Mouse (Mus musculus) ovary, adult 2 months (tissue): ENCODE measurements around the gene Toe1. TPM values are rescaled to one million over a fixed set of nuclear protein-coding genes. Genes with fewer than 3 reads are reported as not detected.

Experiments
- polyA plus RNA-seq: library from polyadenylated mRNA; depleted of rRNA; stranded (reverse); fragments of >200 nt; gene quantifications from 2 replicates; pipeline ENCODE4 v1.2.3, GENCODE M21; 2012; rRNA removed

Toe1 gene
- 35.7 and 36.6 TPM in 2 replicates for polyA plus RNA-seq

DNA sequence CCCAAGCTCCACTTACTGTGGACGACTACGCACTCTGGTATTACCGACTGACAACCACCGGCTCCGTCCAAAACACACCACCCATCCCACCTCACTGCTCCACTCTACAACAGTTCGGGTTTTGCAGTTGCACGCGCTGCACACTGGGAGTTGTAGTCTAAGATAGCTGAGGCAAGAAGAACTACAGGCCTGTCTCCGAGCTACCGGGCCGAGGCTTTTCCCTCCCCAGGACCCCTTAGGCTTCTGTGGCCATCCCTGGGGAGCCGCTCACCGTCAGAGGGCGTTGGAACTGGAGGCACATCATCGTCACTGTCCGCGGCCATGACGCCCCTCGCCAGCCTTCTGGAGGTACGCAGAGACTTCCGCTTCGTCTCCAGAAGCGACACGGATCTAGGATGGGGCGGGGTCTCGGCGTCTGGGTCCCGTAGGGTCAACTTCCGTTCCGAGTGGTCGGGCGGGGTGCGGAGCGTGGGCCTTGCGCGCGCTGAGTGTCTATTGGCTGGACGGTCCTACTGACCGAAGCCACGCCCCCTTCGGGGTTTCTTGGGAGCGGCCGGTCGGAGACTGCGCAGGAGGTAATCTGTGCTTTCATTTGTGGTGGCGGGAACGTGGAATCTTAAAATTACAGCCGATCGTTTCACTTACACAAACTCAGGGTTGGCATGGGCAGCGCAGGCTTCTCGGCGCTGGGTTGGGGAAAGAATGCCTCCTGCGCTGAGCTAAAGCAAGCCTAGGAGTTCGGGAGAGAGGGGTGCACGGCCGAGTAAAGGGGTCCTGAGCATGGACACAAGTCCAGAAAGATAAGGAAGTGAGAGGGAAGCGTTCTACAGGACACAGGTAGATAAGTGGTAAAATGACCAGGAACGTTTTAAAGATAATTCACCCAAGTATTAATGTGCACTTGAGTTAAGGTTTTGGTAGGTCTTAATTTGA is at the start of gene Toe1, which contains the start of gene Mutyh:
Gene Toe1 (minus strand): TSS at position 444 of the 933 bp plus-strand sequence.
Gene Mutyh (plus strand): TSS at position 527 of the 933 bp plus-strand sequence.

DNA sequence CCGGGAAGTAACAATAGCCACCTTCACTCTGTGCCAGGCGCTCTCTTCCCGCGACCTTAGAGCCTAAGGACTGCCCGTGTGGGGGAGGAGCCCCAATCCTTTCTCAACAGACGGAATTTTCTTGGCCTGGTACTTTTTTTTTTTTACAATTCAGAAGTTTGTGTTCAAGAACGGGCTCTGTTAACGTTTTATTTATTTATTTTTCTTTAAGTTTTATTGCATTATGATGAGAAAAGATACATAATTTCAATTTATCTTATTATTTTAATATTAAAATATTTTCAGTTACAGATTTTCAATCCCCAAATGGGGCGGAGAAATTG is 14.2 kb upstream of the Toe1 start, which contains the start of gene Hpdl:
Gene Hpdl (minus strand): TSS at position 14 of the 323 bp plus-strand sequence.

Other genes with a start within 250 kb of the Toe1 start
- gene Gpbp1l1, start 250.0 kb downstream of the Toe1 start, polyA plus RNA-seq = 18.0 and 32.4 TPM in 2 replicates
- 46.2 and 60.7 TPM in 2 replicates for gene Ccdc17, start 211.0 kb downstream of the Toe1 start, polyA plus RNA-seq
- gene Nasp, start 179.7 kb downstream of the Toe1 start, polyA plus RNA-seq = 2.1 and 3.8 TPM in 2 replicates
- gene Akr1a1, start 156.0 kb downstream of the Toe1 start, polyA plus RNA-seq = 495 and 544 TPM in 2 replicates
- 37.5 and 56.0 TPM in 2 replicates for gene Prdx1, start 122.1 kb downstream of the Toe1 start, polyA plus RNA-seq
- gene Mmachc, start 99.2 kb downstream of the Toe1 start, polyA plus RNA-seq = 7.6 and 10.1 TPM in 2 replicates
- 32.7 and 45.1 TPM in 2 replicates for gene Ccdc163, start 99.1 kb downstream of the Toe1 start, polyA plus RNA-seq
- gene Tesk2, start 86.7 kb downstream of the Toe1 start, polyA plus RNA-seq = 3.3 and 4.7 TPM in 2 replicates
- gene Mutyh, start 83 bp upstream of the Toe1 start, polyA plus RNA-seq = 9.3 and 12.4 TPM in 2 replicates
- 2.5 and 3.4 TPM in 2 replicates for gene Hpdl, start 14.1 kb upstream of the Toe1 start, polyA plus RNA-seq
- gene Zswim5, start 69.7 kb upstream of the Toe1 start, polyA plus RNA-seq = 2.9 and 4.0 TPM in 2 replicates
- 62.9 and 91.3 TPM in 2 replicates for gene Urod, start 186.8 kb upstream of the Toe1 start, polyA plus RNA-seq
- 59.8 and 70.1 TPM in 2 replicates for gene Hectd3, start 187.7 kb upstream of the Toe1 start, polyA plus RNA-seq
- 5.8 and 7.4 TPM in 2 replicates for gene Eif2b3, start 211.8 kb upstream of the Toe1 start, polyA plus RNA-seq